Mouse (Mus musculus) neural tube, embryonic 11.5 days (tissue): ENCODE measurements at regions not wholly inside any gene's neighbourhood (a gene's known extent, or its start where the extent isn't known, plus 50 kb on each side); places are given as distances from the start of the nearest gene placed in this dataset.

Source experiments
- ATAC-seq: fragments of 200-750 bp; cut with Nextera tagmentation; 2 replicates; pipeline ENCODE4 v1.8.0; 2017; ENCODE audit warnings: moderate number of reproducible peaks, mild to moderate bottlenecking, moderate TSS enrichment, moderate library complexity; ENCODE audit not compliant: insufficient read depth, low FRiP score, low TSS enrichment
- DNase-seq: peaks from one replicate; pipeline ENCODE4 v3.0.0-alpha.2; 2015; ENCODE audit warnings: low spot score
- H3K27ac ChIP-seq: fragments of 300-500 bp; sonication (generic); 2 replicates; pipeline ENCODE4 v1.5.1; 2014; ENCODE audit warnings: low read depth, mild to moderate bottlenecking, low read length
- H3K27me3 ChIP-seq: fragments of 300-500 bp; sonication (generic); 2 replicates; pipeline ENCODE4 v1.6.1; 2014; ENCODE audit warnings: mild to moderate bottlenecking, low read length, mixed read lengths; ENCODE audit not compliant: control insufficient read depth, insufficient read depth
- H3K36me3 ChIP-seq: fragments of 300-500 bp; sonication (generic); 2 replicates; pipeline ENCODE4 v1.6.1; 2014; ENCODE audit warnings: mild to moderate bottlenecking, low read length, moderate library complexity, mixed read lengths; ENCODE audit not compliant: control insufficient read depth, insufficient read depth
- H3K4me1 ChIP-seq: fragments of 300-500 bp; sonication (generic); 2 replicates; pipeline ENCODE4 v1.6.1; 2014; ENCODE audit warnings: low read length, mixed read lengths; ENCODE audit not compliant: control insufficient read depth, insufficient read depth
- H3K4me2 ChIP-seq: fragments of 300-500 bp; sonication (generic); 2 replicates; pipeline ENCODE4 v1.6.1; 2014; ENCODE audit warnings: low read depth, mild to moderate bottlenecking, moderate library complexity
- H3K4me3 ChIP-seq: fragments of 300-500 bp; sonication (generic); 2 replicates; pipeline ENCODE4 v1.5.1; 2014; ENCODE audit warnings: low read depth, low read length
- H3K9ac ChIP-seq: fragments of 300-500 bp; sonication (generic); 2 replicates; pipeline ENCODE4 v1.6.1; 2014; ENCODE audit warnings: mild to moderate bottlenecking, low read length
- H3K9me3 ChIP-seq: fragments of 300-500 bp; sonication (generic); 2 replicates; pipeline ENCODE4 v1.6.1; 2016; ENCODE audit warnings: low read length; ENCODE audit not compliant: control insufficient read depth
- WGBS: fragments of 180-500 bp; shearing (Covaris S2); extraction: QIAGEN DNeasy Blood & Tissue Kit; methylation state at CpG from one replicate; pipeline ENCODE4 v1.1.7; 2014; 5-methylcytosine and 5-hydroxymethylcytosine counted together

DNA sequence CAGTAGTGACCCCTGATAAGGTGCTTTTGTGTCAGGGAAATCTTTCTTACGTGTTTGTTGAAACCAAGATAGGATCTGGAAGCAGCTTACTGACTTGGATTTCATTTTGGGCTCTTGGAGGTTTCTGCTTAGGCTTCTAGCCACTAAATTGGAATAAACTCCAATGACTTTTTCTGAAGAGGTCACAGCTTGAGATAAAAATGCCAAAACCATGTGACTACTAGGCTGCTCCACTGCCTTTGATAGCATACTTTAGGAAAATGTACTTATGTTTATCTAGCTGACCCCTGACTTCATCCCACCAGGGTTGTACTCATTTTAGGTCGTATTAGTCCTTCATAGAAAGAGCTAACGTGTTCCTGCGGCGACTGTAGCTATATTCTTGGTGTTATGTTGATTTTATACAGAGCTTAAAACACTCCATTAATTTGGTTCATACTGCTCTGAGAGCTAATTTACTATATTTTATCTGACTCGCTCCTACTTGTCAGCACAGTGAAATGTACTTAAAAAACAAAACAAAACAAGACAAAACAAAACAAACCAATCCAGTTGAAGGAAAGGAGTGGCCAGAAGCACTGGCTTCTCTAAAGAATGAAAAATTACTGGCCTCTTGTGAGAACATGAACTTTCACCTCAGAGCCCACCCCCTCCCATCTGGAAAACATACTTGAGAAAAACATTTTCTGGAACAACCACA lies 168.5 kb upstream of the Pbx1 start:
- Histone ChIP-seq H3K9ac (no peak overlapping the region), H3K27me3 (no peaks in the 10 kb centered on the region), H3K4me1 (peaks cover 4% of the 10 kb centered on the region; the same call in 1 of the 2 replicates), H3K4me2 (no peak overlapping the region), H3K4me3 (no peak overlapping the region), H3K27ac (no peak overlapping the region), H3K9me3 (no peaks in the 10 kb centered on the region), H3K36me3 (no peaks in the 10 kb centered on the region)
- DNase-seq = no peak
- ATAC-seq = no peak
- WGBS = 76% methylated on average over 6 of the region's 6 CpGs

DNA sequence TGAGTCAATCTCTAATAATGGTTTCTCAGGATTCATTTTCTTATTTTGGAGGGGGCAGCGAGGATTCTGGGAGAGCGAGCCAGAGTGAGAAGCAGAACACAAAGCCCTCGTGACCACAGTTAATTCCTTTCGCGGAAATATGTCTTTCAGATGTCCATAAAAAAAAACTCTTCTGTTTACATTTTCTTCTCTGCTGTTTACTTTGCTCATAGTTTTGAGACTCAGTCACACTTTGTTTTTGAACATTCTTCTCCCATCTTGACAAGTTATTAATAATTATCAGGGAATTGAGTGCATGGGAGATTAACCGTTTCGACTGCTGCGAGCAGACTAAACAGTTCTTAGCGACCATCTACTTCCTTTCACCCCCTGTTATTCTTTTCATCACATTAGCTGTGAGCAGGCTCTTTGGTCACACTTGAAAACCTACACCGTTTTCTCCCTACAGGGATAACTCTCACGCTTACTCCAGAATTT lies 166.2 kb upstream of the Pbx1 start:
- no peak overlapping the region for H3K4me3 ChIP-seq
- H3K4me2 ChIP-seq = peak overlapping the region; percentile 33
- peaks cover 4% of the 10 kb centered on the region; the same call in 1 of the 2 replicates for H3K4me1 ChIP-seq
- no peaks in the 10 kb centered on the region for H3K36me3 ChIP-seq
- H3K9ac ChIP-seq = no peak overlapping the region
- ATAC-seq (no peak), DNase-seq (no peak)
- H3K27me3 ChIP-seq = no peaks in the 10 kb centered on the region
- 19% methylated on average over 11 of the region's 11 CpGs for WGBS
- H3K27ac ChIP-seq = no peak overlapping the region
- no peaks in the 10 kb centered on the region for H3K9me3 ChIP-seq

DNA sequence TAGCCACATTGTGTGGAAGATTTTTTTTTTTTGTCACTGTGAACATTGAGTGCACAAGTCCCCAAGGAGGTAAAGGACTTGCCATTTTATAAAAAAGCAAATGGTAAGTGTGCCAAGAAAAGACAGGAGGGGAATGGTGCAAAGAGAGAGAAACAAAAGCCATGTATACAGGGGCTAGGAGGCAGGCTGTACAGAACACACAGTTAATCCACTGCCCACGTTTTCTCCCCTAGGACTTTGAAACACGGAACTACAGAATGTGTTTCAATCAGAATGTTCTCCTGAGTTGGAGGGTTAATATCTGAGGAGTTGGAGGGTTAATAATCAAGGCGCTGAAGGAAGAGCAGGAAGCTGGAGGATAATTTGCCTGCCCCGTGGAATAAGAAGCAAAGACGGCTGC lies 165.4 kb upstream of the Pbx1 start:
- no peaks in the 10 kb centered on the region for H3K9me3 ChIP-seq
- peaks cover 4% of the 10 kb centered on the region; the same call in 1 of the 2 replicates for H3K4me1 ChIP-seq
- H3K9ac ChIP-seq = no peak overlapping the region
- H3K27me3 ChIP-seq = no peaks in the 10 kb centered on the region
- ATAC-seq (no peak), DNase-seq (no peak)
- no peaks in the 10 kb centered on the region for H3K36me3 ChIP-seq
- H3K4me3 ChIP-seq = no peak overlapping the region
- H3K27ac ChIP-seq = no peak overlapping the region
- H3K4me2 ChIP-seq = no peak overlapping the region
- WGBS = 22% methylated on average over 5 of the region's 5 CpGs

DNA sequence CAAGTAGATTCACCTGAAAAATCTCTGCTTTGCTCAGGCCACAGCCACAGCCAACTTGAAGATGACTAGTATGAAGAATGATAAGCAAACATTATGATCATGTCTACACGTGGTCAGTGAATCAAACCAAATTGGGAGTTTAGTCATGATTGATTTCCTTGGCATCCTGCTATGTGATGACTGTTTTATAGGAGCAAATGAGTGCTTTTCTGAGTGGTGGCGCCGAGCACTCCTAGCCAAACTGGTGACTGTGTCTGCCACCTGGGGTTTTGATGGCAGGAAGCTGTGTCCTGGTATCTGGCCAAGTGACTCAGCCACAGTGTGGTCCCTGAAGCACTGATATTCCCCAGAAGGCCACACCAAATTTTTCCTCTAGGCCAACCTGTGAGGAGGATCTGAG lies 152.1 kb upstream of the Pbx1 start:
- ATAC-seq (no peak), DNase-seq (no peak)
- Histone ChIP-seq H3K27me3 (no peaks in the 10 kb centered on the region), H3K4me2 (no peak overlapping the region), H3K4me3 (no peak overlapping the region), H3K4me1 (no peaks in the 10 kb centered on the region), H3K27ac (no peak overlapping the region), H3K9ac (no peak overlapping the region), H3K9me3 (no peaks in the 10 kb centered on the region), H3K36me3 (no peaks in the 10 kb centered on the region)
- WGBS = 53% methylated on average over 3 of the region's 3 CpGs

DNA sequence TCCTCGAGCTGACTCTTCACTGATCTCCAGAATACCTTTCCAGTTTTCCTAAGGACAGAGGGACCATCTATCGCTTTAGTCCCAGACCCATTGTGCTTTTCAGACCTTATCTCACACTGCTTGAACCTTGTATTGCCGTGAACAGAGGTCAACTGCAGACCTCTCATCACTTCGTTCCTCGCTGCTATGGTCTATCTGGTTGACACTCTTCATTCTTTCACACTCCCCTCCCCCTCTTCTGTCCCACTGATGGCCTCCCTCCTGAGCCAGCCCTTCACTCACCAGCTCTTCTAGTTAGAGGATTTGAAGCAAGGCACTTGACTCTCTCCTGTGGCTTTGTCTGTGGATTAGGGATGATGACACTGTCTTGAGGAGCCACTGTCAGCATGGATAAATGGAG lies 150.4 kb upstream of the Pbx1 start:
- H3K27ac ChIP-seq = no peak overlapping the region
- no peak for ATAC-seq
- no peaks in the 10 kb centered on the region for H3K27me3 ChIP-seq
- no peaks in the 10 kb centered on the region for H3K4me1 ChIP-seq
- no peak overlapping the region for H3K4me3 ChIP-seq
- H3K36me3 ChIP-seq = no peaks in the 10 kb centered on the region
- 85% methylated on average over 5 of the region's 5 CpGs for WGBS
- H3K9ac ChIP-seq = no peak overlapping the region
- no peak for DNase-seq
- no peaks in the 10 kb centered on the region for H3K9me3 ChIP-seq
- H3K4me2 ChIP-seq = no peak overlapping the region

DNA sequence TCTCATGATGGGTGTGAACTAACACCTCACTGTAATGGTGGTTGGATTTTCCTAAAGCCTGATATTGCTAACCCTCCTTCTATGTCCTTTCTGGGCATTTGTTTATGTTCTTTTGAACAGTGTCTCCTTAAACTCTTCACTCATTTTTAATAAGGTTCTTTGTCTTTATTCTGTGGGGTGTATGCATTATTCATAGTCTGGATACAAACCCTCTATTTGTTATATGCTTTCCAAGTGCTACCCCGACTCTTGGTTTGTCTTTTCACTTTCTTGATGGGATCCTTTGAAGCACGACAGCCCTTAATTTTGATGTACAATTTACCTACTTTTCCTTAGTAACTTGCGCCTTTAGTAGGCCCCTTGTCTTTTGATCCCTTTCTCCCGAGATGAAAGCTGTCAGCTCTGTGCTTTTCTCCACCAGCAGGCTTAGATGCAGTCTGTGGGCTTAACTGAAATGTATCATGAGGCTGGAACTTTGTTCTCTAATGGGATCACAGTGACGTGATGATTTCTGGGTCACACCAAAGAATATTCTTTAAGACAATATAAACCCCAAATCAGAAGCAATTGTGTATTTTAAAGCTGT lies 138.0 kb upstream of the Pbx1 start:
- Histone ChIP-seq H3K4me3 (no peak overlapping the region), H3K4me1 (no peaks in the 10 kb centered on the region), H3K4me2 (no peak overlapping the region), H3K27me3 (no peaks in the 10 kb centered on the region), H3K9me3 (no peaks in the 10 kb centered on the region), H3K27ac (no peak overlapping the region), H3K36me3 (no peaks in the 10 kb centered on the region), H3K9ac (no peak overlapping the region)
- 60% methylated on average over 5 of the region's 5 CpGs for WGBS
- no peak for ATAC-seq
- DNase-seq = no peak

DNA sequence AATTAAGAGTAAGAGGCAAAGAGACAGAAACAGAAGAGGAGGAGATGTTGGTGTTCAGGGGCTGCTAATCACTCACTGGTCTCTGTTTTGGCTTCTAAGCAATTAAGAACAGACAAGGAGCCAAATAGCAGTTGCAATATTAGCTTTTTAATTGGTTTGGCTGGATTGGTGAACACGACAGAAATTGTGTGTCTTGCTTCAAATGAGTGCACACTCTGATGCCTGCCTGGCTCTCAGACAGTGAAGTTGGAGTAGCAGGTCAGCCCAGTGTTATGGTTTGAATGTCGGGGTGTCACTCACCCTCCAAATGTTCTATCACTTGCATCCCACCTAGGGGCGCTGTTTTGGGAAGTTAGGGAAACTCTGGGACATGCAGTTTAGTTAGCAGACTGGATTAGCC lies 120.3 kb upstream of the Pbx1 start:
- H3K4me2 ChIP-seq = no peak overlapping the region
- no peaks in the 10 kb centered on the region for H3K36me3 ChIP-seq
- DNase-seq (no peak), ATAC-seq (no peak)
- no peaks in the 10 kb centered on the region for H3K4me1 ChIP-seq
- H3K4me3 ChIP-seq = no peak overlapping the region
- 86% methylated on average over 3 of the region's 3 CpGs for WGBS
- H3K9ac ChIP-seq = no peak overlapping the region
- no peaks in the 10 kb centered on the region for H3K27me3 ChIP-seq
- H3K9me3 ChIP-seq = no peaks in the 10 kb centered on the region
- H3K27ac ChIP-seq = no peak overlapping the region

DNA sequence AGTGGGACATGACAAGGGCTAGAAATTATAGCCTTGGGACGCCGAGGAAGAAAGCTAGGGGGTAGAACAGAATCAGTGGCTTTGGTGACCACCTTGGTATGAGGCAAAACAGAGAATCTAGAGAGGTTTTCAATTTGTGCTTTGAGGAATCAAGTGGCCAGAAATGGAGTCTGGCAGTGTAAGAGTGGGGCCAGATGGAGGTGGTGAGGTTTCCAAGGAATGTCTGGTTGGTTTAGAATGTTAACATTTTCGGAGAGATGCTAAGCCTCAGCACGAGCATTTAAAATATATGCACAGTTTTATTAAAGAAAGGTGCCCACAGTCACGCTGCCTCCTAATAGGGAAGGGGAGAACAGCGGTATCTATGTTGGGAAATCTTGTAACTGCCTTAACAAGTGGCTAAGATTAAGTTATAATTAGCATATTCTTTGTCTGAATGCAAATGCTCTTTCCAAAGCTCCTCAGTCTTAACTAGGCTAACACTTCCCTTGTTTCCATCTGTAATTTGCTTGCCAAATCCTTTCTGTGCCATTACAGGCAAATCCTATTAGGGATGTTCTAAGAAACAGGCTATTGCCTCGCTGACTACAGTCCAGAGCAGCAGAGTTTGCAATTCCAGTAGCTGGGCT lies 117.9 kb upstream of the Pbx1 start:
- WGBS = 67% methylated on average over 7 of the region's 7 CpGs
- Histone ChIP-seq H3K9ac (no peak overlapping the region), H3K4me3 (no peak overlapping the region), H3K4me2 (no peak overlapping the region), H3K9me3 (no peaks in the 10 kb centered on the region), H3K27ac (no peak overlapping the region), H3K4me1 (no peaks in the 10 kb centered on the region), H3K36me3 (no peaks in the 10 kb centered on the region), H3K27me3 (no peaks in the 10 kb centered on the region)
- DNase-seq (no peak), ATAC-seq (no peak)

DNA sequence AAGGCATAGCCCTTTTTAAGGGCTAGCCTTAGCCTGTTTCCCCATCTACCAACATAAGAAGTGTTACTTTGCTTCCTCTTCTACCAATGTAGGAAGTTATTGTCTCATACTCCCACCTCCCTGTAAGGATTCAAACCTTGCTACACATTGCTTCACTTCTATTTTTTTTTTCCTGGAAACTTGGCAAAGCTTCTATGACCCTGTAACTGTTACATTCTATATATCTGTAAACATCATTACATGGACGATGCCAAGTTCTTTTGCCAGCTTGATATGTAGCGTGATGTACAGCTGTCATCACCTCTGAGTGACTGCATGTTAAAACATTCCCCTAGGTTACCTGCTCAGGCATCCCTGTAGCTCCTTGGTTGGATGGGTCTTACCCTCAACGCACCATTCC lies 114.1 kb upstream of the Pbx1 start:
- no peak overlapping the region for H3K27ac ChIP-seq
- H3K9ac ChIP-seq = no peak overlapping the region
- no peaks in the 10 kb centered on the region for H3K4me1 ChIP-seq
- H3K4me3 ChIP-seq = no peak overlapping the region
- no peaks in the 10 kb centered on the region for H3K27me3 ChIP-seq
- ATAC-seq (no peak), DNase-seq (no peak)
- no peaks in the 10 kb centered on the region for H3K9me3 ChIP-seq
- H3K4me2 ChIP-seq = no peak overlapping the region
- H3K36me3 ChIP-seq = no peaks in the 10 kb centered on the region
- 93% methylated on average over 3 of the region's 3 CpGs for WGBS
